Mouse (Mus musculus): ENCODE measurements around the gene Zbed5. TPM values are rescaled to one million over a fixed set of nuclear protein-coding genes. Genes with fewer than 3 reads are reported as not detected.
"Not testable (repeated sequence)": the region's sequence is repeated elsewhere in the genome, so short reads cannot be mapped to it uniquely, and the experiment has no call there.

The Zbed5 gene
- polyA plus RNA-seq, 1 experiment from 2014 or later, result 0.62 TPM

- Histone ChIP-seq H3K4me1 (replicated peaks) (peaks cover 21% of the 10 kb centered on the region), H3K27ac (replicated peaks) (no peak overlapping the region), H3K9me3 (replicated peaks) (no peaks in the 10 kb centered on the region), H3K9ac (no peak overlapping the region), H3K4me3 (replicated peaks) (no peak overlapping the region), H3K36me3 (replicated peaks) (no peaks in the 10 kb centered on the region), H3K4me2 (peak overlapping the region; percentile 96; the same call in 1 of the 2 replicates), H3K27me3 (peaks cover 12% of the 10 kb centered on the region)
- WGBS (ENCODE audit: insufficient replicate concordance), result 62% methylated on average over 7 of the region's 7 CpGs
- no peak for ATAC-seq (ENCODE audit: insufficient read depth)
Observed at GRCm38 (mm10) chr5:129909591-129909990, 14.1 kb downstream of the Zbed5 start.

GRCm38 (mm10) chr5:129914024-129914423, 18.5 kb downstream of the Zbed5 start:
- 0 out of 2 replicates have a peak, but pooled peaks have one; percentile 9 for ATAC-seq (ENCODE audit: insufficient read depth)
- Histone ChIP-seq H3K4me3 (replicated peaks) (no peak overlapping the region), H3K36me3 (replicated peaks) (no peaks in the 10 kb centered on the region), H3K9me3 (replicated peaks) (no peaks in the 10 kb centered on the region), H3K4me1 (replicated peaks) (peaks cover 20% of the 10 kb centered on the region), H3K4me2 (no peak overlapping the region), H3K27ac (replicated peaks) (no peak overlapping the region), H3K9ac (no peak overlapping the region), H3K27me3 (peaks cover 10% of the 10 kb centered on the region)
- WGBS (ENCODE audit: insufficient replicate concordance), result 30% methylated on average over 2 of the region's 2 CpGs

- not testable (repeated sequence) for H3K27me3 ChIP-seq; H3K4me3 ChIP-seq (replicated peaks); ATAC-seq (ENCODE audit: insufficient read depth); H3K9ac ChIP-seq; H3K27ac ChIP-seq (replicated peaks); H3K36me3 ChIP-seq (replicated peaks); H3K4me2 ChIP-seq; H3K9me3 ChIP-seq (replicated peaks)
- WGBS (ENCODE audit: insufficient replicate concordance), result 75% methylated on average over 11 of the region's 11 CpGs
- peaks cover 12% of the 10 kb centered on the region for H3K4me1 ChIP-seq (replicated peaks)
Observed at GRCm38 (mm10) chr5:129915491-129915890, 20.0 kb downstream of the Zbed5 start.

GRCm38 (mm10) chr5:129918065-129918651, 22.6 kb downstream of the Zbed5 start:
- no peak overlapping the region for H3K9ac ChIP-seq
- H3K27me3 ChIP-seq, result no peaks in the 10 kb centered on the region
- H3K4me3 ChIP-seq (replicated peaks), result no peak overlapping the region
- no peaks in the 10 kb centered on the region for H3K9me3 ChIP-seq (replicated peaks)
- H3K27ac ChIP-seq (replicated peaks), result no peak overlapping the region
- no peak overlapping the region for H3K4me2 ChIP-seq
- 73% methylated on average over 24 of the region's 24 CpGs for WGBS (ENCODE audit: insufficient replicate concordance)
- ATAC-seq (ENCODE audit: insufficient read depth), result no peak
- peaks cover 12% of the 10 kb centered on the region for H3K4me1 ChIP-seq (replicated peaks)
- no peaks in the 10 kb centered on the region for H3K36me3 ChIP-seq (replicated peaks)

GRCm38 (mm10) chr5:129918752-129919151, 23.2 kb downstream of the Zbed5 start:
- Histone ChIP-seq H3K36me3 (replicated peaks) (no peaks in the 10 kb centered on the region), H3K9ac (no peak overlapping the region), H3K4me3 (replicated peaks) (no peak overlapping the region), H3K27me3 (no peaks in the 10 kb centered on the region), H3K4me1 (replicated peaks) (peaks cover 12% of the 10 kb centered on the region), H3K9me3 (replicated peaks) (no peaks in the 10 kb centered on the region), H3K4me2 (no peak overlapping the region), H3K27ac (replicated peaks) (no peak overlapping the region)
- WGBS (ENCODE audit: insufficient replicate concordance), result 77% methylated on average over 9 of the region's 9 CpGs
- no peak for ATAC-seq (ENCODE audit: insufficient read depth)

- no peak overlapping the region for H3K4me3 ChIP-seq (replicated peaks)
- no peak overlapping the region for H3K9ac ChIP-seq
- H3K4me1 ChIP-seq (replicated peaks), result peaks cover 12% of the 10 kb centered on the region
- no peak overlapping the region for H3K27ac ChIP-seq (replicated peaks)
- WGBS (ENCODE audit: insufficient replicate concordance), result 65% methylated on average over 8 of the region's 8 CpGs
- no peaks in the 10 kb centered on the region for H3K27me3 ChIP-seq
- H3K9me3 ChIP-seq (replicated peaks), result no peaks in the 10 kb centered on the region
- no peak overlapping the region for H3K4me2 ChIP-seq
- H3K36me3 ChIP-seq (replicated peaks), result no peaks in the 10 kb centered on the region
- ATAC-seq (ENCODE audit: insufficient read depth), result no peak
Observed at GRCm38 (mm10) chr5:129919320-129919719, 23.8 kb downstream of the Zbed5 start.

GRCm38 (mm10) chr5:129921972-129922371, 26.4 kb downstream of the Zbed5 start:
- Histone ChIP-seq H3K4me2 (no peak overlapping the region), H3K27me3 (no peaks in the 10 kb centered on the region), H3K27ac (replicated peaks) (no peak overlapping the region), H3K36me3 (replicated peaks) (no peaks in the 10 kb centered on the region), H3K9ac (no peak overlapping the region), H3K4me3 (replicated peaks) (no peak overlapping the region), H3K4me1 (replicated peaks) (peaks cover 12% of the 10 kb centered on the region), H3K9me3 (replicated peaks) (no peaks in the 10 kb centered on the region)
- ATAC-seq (ENCODE audit: insufficient read depth), result no peak
- WGBS (ENCODE audit: insufficient replicate concordance), result 80% methylated on average over 4 of the region's 4 CpGs

- Histone ChIP-seq H3K4me3 (replicated peaks) (no peak overlapping the region), H3K9me3 (replicated peaks) (no peaks in the 10 kb centered on the region), H3K4me2 (no peak overlapping the region), H3K36me3 (replicated peaks) (no peaks in the 10 kb centered on the region), H3K4me1 (replicated peaks) (peaks cover 2% of the 10 kb centered on the region; the same call in 1 of the 2 replicates), H3K27ac (replicated peaks) (no peak overlapping the region), H3K27me3 (no peaks in the 10 kb centered on the region), H3K9ac (no peak overlapping the region)
- ATAC-seq (ENCODE audit: insufficient read depth), result no peak
- 59% methylated on average over 8 of the region's 8 CpGs for WGBS (ENCODE audit: insufficient replicate concordance)
Observed at GRCm38 (mm10) chr5:129924820-129925452, 29.4 kb downstream of the Zbed5 start.

- Histone ChIP-seq H3K9ac (no peak overlapping the region), H3K4me1 (replicated peaks) (peaks cover 9% of the 10 kb centered on the region), H3K27me3 (no peaks in the 10 kb centered on the region), H3K9me3 (replicated peaks) (no peaks in the 10 kb centered on the region), H3K4me3 (replicated peaks) (no peak overlapping the region), H3K36me3 (replicated peaks) (no peaks in the 10 kb centered on the region), H3K4me2 (no peak overlapping the region), H3K27ac (replicated peaks) (no peak overlapping the region)
- no peak for ATAC-seq (ENCODE audit: insufficient read depth)
- WGBS (ENCODE audit: insufficient replicate concordance), result 68% methylated on average over 5 of the region's 5 CpGs
Observed at GRCm38 (mm10) chr5:129925933-129926332, 30.4 kb downstream of the Zbed5 start.

GRCm38 (mm10) chr5:129929924-129930855, 34.7 kb downstream of the Zbed5 start:
- no peak overlapping the region for H3K4me2 ChIP-seq
- WGBS (ENCODE audit: insufficient replicate concordance), result 44% methylated on average over 9 of the region's 9 CpGs
- ATAC-seq (ENCODE audit: insufficient read depth), result peak; percentile 20; the same call in 1 of the 2 replicates
- peaks cover 9% of the 10 kb centered on the region for H3K4me1 ChIP-seq (replicated peaks)
- no peak overlapping the region for H3K4me3 ChIP-seq (replicated peaks)
- H3K27ac ChIP-seq (replicated peaks), result no peak overlapping the region; the same call in 1 of the 2 replicates
- H3K9me3 ChIP-seq (replicated peaks), result no peaks in the 10 kb centered on the region
- H3K36me3 ChIP-seq (replicated peaks), result no peaks in the 10 kb centered on the region
- no peaks in the 10 kb centered on the region; the same call in 1 of the 2 replicates for H3K27me3 ChIP-seq
- H3K9ac ChIP-seq, result no peak overlapping the region

GRCm38 (mm10) chr5:129936941-129937340, 41.4 kb downstream of the Zbed5 start:
- Histone ChIP-seq H3K4me1 (replicated peaks) (peaks cover 15% of the 10 kb centered on the region), H3K27me3 (no peaks in the 10 kb centered on the region; the same call in 1 of the 2 replicates), H3K27ac (replicated peaks) (no peak overlapping the region), H3K9me3 (replicated peaks) (no peaks in the 10 kb centered on the region), H3K4me3 (replicated peaks) (no peak overlapping the region), H3K9ac (no peak overlapping the region), H3K36me3 (replicated peaks) (no peaks in the 10 kb centered on the region), H3K4me2 (no peak overlapping the region)
- no peak for ATAC-seq (ENCODE audit: insufficient read depth)
- 57% methylated on average over 4 of the region's 4 CpGs for WGBS (ENCODE audit: insufficient replicate concordance)
